In the genomic region with DNA sequence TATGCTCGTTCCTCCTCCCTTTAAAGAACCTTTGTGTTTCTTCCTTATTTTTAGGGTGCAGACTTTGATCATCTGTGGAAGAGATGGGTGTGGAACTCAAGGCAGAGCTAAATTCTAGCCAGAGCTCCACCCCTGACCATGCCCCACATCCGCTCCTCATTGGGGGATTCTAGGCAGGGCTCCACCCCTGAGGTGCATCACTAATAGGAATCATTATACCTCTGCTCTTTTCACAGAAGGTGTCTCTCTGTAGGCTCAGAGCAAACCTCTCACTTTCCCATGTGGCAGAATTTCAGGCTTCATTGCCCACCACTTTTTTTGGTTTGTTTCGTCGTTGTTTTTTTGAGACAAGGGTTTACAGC, we compare ENCODE assay signal across 9 mouse cellular contexts. TPM values are rescaled to one million over a fixed set of nuclear protein-coding genes. Genes with fewer than 3 reads are reported as not detected.
DNase-seq lines count a peak whose midpoint lies in the region; ATAC-seq lines count a peak whose summit lies in the region.
"Had no signal": no experiment of that assay in that cellular context is flagged by ENCODE, and none has a peak within 500 bp of the region (broad histone marks: within the 10 kb centered on the region; RNA-seq: fewer than 3 reads in every experiment).

No protein-coding gene starts in this region.

- peak overlapping the region; percentile 19; the same call in 1 of the 2 replicates for H3K27ac ChIP-seq in heart, embryonic 15.5 days
- no peak overlapping the region for H3K27ac ChIP-seq in heart, embryonic 11.5 days (ENCODE audit: low read depth, low read length)
- peak overlapping the region; percentile 53 for H3K27ac ChIP-seq in macrophage
- H3K27ac ChIP-seq: hindbrain, embryonic 15.5 days had no signal

- no peaks in the 10 kb centered on the region for H3K9me3 ChIP-seq in heart, embryonic 15.5 days (replicated peaks)
- no peaks in the 10 kb centered on the region for H3K9me3 ChIP-seq in heart, embryonic 11.5 days (replicated peaks; ENCODE audit: control insufficient read depth, low read length)
- H3K9me3 ChIP-seq: hindbrain, embryonic 15.5 days had no signal

- H3K4me2 ChIP-seq in heart, embryonic 15.5 days, result peak overlapping the region; percentile 41; the same call in 1 of the 2 replicates
- H3K4me2 ChIP-seq in heart, embryonic 11.5 days, result no peak overlapping the region; the same call in 1 of the 2 replicates

- peak; percentile 78 for DNase-seq in CD4-positive, CD25-positive, alpha-beta regulatory T cell, adult 2 months (ENCODE audit: low read depth, low spot score)
- DNase-seq in frontal cortex, postnatal 10 days (ENCODE audit: low spot score in 2 of 2), result no peak
- no peak for DNase-seq in layer of hippocampus, adult 11-12 months (ENCODE audit: low spot score)
- no peak for DNase-seq in right cerebral cortex, adult 2 months (ENCODE audit: low spot score in 2 of 2)

- no peak overlapping the region for H3K4me3 ChIP-seq in heart, embryonic 15.5 days
- no peak overlapping the region; the same call in 1 of the 2 replicates for H3K4me3 ChIP-seq in heart, embryonic 11.5 days (ENCODE audit: low read depth, low read length)
- H3K4me3 ChIP-seq in macrophage (ENCODE audit: inconsistent target), result peak overlapping the region; percentile 14; the same call in 1 of the 2 replicates

- H3K4me1 ChIP-seq in heart, embryonic 15.5 days (replicated peaks), result peaks cover 31% of the 10 kb centered on the region
- H3K4me1 ChIP-seq in heart, embryonic 11.5 days (ENCODE audit: control insufficient read depth, insufficient read depth, low read length), result peaks cover 28% of the 10 kb centered on the region

- ATAC-seq in heart, embryonic 15.5 days (replicated peaks; ENCODE audit: insufficient number of reproducible peaks, insufficient read depth, low FRiP score, low read depth), result no peak
- no peak for ATAC-seq in heart, embryonic 11.5 days (replicated peaks; ENCODE audit: insufficient number of reproducible peaks, low FRiP score, low TSS enrichment)
- ATAC-seq in erythroblast, adult 5-6 weeks (replicated peaks; ENCODE audit: low FRiP score, poor library complexity, severe bottlenecking), result peak; percentile 74

- 54% methylated on average over 4 of the region's 4 CpGs for WGBS in heart, embryonic 15.5 days
- whole genome bisulfite sequencing in heart, embryonic 11.5 days (ENCODE audit: insufficient replicate concordance), result 63% methylated on average over 4 of the region's 4 CpGs
- WGBS in macrophage (ENCODE audit: missing documents), result 14% methylated on average over 4 of the region's 4 CpGs

- H3K9ac ChIP-seq in heart, embryonic 15.5 days, result no peak overlapping the region
- no peak overlapping the region for H3K9ac ChIP-seq in heart, embryonic 11.5 days (ENCODE audit: low read depth, low read length)
- H3K9ac ChIP-seq: hindbrain, embryonic 15.5 days had no signal

- H3K36me3 ChIP-seq in heart, embryonic 15.5 days, result no peaks in the 10 kb centered on the region
- H3K36me3 ChIP-seq in heart, embryonic 11.5 days (ENCODE audit: control insufficient read depth, insufficient read depth, low read length), result no peaks in the 10 kb centered on the region
- no peaks in the 10 kb centered on the region for H3K36me3 ChIP-seq in macrophage (ENCODE audit: inconsistent target)
- H3K36me3 ChIP-seq: hindbrain, embryonic 15.5 days had no signal

- H3K27me3 ChIP-seq in heart, embryonic 15.5 days, result no peaks in the 10 kb centered on the region
- no peaks in the 10 kb centered on the region for H3K27me3 ChIP-seq in heart, embryonic 11.5 days (ENCODE audit: control insufficient read depth, insufficient read depth, low read length)
- H3K27me3 ChIP-seq: hindbrain, embryonic 15.5 days had no signal

- peaks cover 11% of the 10 kb centered on the region; the same call in 1 of the 2 replicates for H3K79me2 ChIP-seq in macrophage (ENCODE audit: inconsistent target)

RNA-seq across cellular contexts. Expression of a gene that starts 2.0 kb away (rescaled TPM):
- polyA plus RNA-seq in heart, embryonic 15.5 days (2015; fragmentation: Nextera tagmentation; extraction: Ambion mirVana), result 45.4 and 64.8 TPM in 2 replicates
- 37.6 and 47.0 TPM in 2 replicates for polyA plus RNA-seq in heart, embryonic 11.5 days (2014; fragmentation: Nextera tagmentation; extraction: Ambion mirVana)
- total RNA-seq in erythroblast, adult 5-6 weeks (2015; ENCODE audit: low replicate concordance), result 5.6 and 6.1 TPM in 2 replicates
- 5.6 and 11.4 TPM in 2 replicates for total RNA-seq in erythroblast, adult 5-6 weeks (2017; ENCODE audit: low replicate concordance)
- 10 to 100 TPM in 15 of 26 experiments, 1 to 10 TPM in 11; 1.8 to 28.3 (median 14.1) TPM for total RNA-seq in macrophage (2018; cell fraction: chromatin; rRNA removed)
- 10 to 100 TPM; 15.2 to 30.1 (median 24.2) TPM for total RNA-seq in macrophage (2018; cell fraction: cytosol; rRNA removed)
- total RNA-seq in macrophage (2018; cell fraction: nucleus; rRNA removed), result 10 to 100 TPM in 14 of 26 experiments, 1 to 10 TPM in 12; 4.9 to 21.9 (median 10.8) TPM
- polyA plus RNA-seq in macrophage (2018), result 16.9 to 26.0 TPM (median 21.9 TPM) in 3 replicates

RNA-seq across cellular contexts. Expression of a gene that starts 19.1 kb away (rescaled TPM):
- polyA plus RNA-seq in heart, embryonic 15.5 days (2015; fragmentation: Nextera tagmentation; extraction: Ambion mirVana), result 70.8 and 99.5 TPM in 2 replicates
- 62.1 and 68.8 TPM in 2 replicates for polyA plus RNA-seq in heart, embryonic 11.5 days (2014; fragmentation: Nextera tagmentation; extraction: Ambion mirVana)
- total RNA-seq in erythroblast, adult 5-6 weeks (2015; ENCODE audit: low replicate concordance), result 40.2 and 47.4 TPM in 2 replicates
- 28.4 and 40.8 TPM in 2 replicates for total RNA-seq in erythroblast, adult 5-6 weeks (2017; ENCODE audit: low replicate concordance)
- total RNA-seq in macrophage (2018; cell fraction: chromatin; rRNA removed), result 100 to 1,000 TPM in 1 of 26 experiments, 10 to 100 TPM in 22, 1 to 10 TPM in 3; 7.0 to 106 (median 37.3) TPM
- 100 to 1,000 TPM in 18 of 26 experiments, 10 to 100 TPM in 8; 59.8 to 198 (median 116) TPM for total RNA-seq in macrophage (2018; cell fraction: cytosol; rRNA removed)
- 100 to 1,000 TPM in 2 of 26 experiments, 10 to 100 TPM in 24; 19.5 to 123 (median 68.6) TPM for total RNA-seq in macrophage (2018; cell fraction: nucleus; rRNA removed)
- 75.7 to 134 TPM (median 82.8 TPM) in 3 replicates for polyA plus RNA-seq in macrophage (2018)

RNA-seq across cellular contexts. Expression of a gene that starts 36.2 kb away (rescaled TPM):
- polyA plus RNA-seq in heart, embryonic 15.5 days (2015; fragmentation: Nextera tagmentation; extraction: Ambion mirVana), result 78.2 and 112 TPM in 2 replicates
- 64.6 and 67.6 TPM in 2 replicates for polyA plus RNA-seq in heart, embryonic 11.5 days (2014; fragmentation: Nextera tagmentation; extraction: Ambion mirVana)
- total RNA-seq in erythroblast, adult 5-6 weeks (2015; ENCODE audit: low replicate concordance), result 25.5 and 25.6 TPM in 2 replicates
- total RNA-seq in erythroblast, adult 5-6 weeks (2017; ENCODE audit: low replicate concordance), result 28.2 and 28.9 TPM in 2 replicates
- 10 to 100 TPM; 21.1 to 94.3 (median 56.1) TPM for total RNA-seq in macrophage (2018; cell fraction: chromatin; rRNA removed)
- 10 to 100 TPM; 27.4 to 80.7 (median 43.5) TPM for total RNA-seq in macrophage (2018; cell fraction: cytosol; rRNA removed)
- total RNA-seq in macrophage (2018; cell fraction: nucleus; rRNA removed), result 10 to 100 TPM; 22.9 to 90.8 (median 48.4) TPM
- 66.6 to 78.0 TPM (median 74.8 TPM) in 3 replicates for polyA plus RNA-seq in macrophage (2018)

RNA-seq across cellular contexts. Expression of a gene that starts 43.0 kb away (rescaled TPM):
- 22.1 and 33.6 TPM in 2 replicates for polyA plus RNA-seq in heart, embryonic 15.5 days (2015; fragmentation: Nextera tagmentation; extraction: Ambion mirVana)
- 38.9 and 39.0 TPM in 2 replicates for polyA plus RNA-seq in heart, embryonic 11.5 days (2014; fragmentation: Nextera tagmentation; extraction: Ambion mirVana)
- 13.4 and 25.6 TPM in 2 replicates for total RNA-seq in erythroblast, adult 5-6 weeks (2015; ENCODE audit: low replicate concordance)
- 11.0 and 18.2 TPM in 2 replicates for total RNA-seq in erythroblast, adult 5-6 weeks (2017; ENCODE audit: low replicate concordance)
- total RNA-seq in macrophage (2018; cell fraction: chromatin; rRNA removed), result 10 to 100 TPM; 24.0 to 85.6 (median 50.0) TPM
- 10 to 100 TPM; 42.5 to 58.5 (median 53.2) TPM for total RNA-seq in macrophage (2018; cell fraction: cytosol; rRNA removed)
- total RNA-seq in macrophage (2018; cell fraction: nucleus; rRNA removed), result 10 to 100 TPM; 29.7 to 68.5 (median 43.5) TPM
- 34.5 to 48.6 TPM (median 44.2 TPM) in 3 replicates for polyA plus RNA-seq in macrophage (2018)

RNA-seq across cellular contexts. Expression of a gene that starts 43.2 kb away (rescaled TPM):
- 10.4 and 14.6 TPM in 2 replicates for polyA plus RNA-seq in heart, embryonic 15.5 days (2015; fragmentation: Nextera tagmentation; extraction: Ambion mirVana)
- polyA plus RNA-seq in heart, embryonic 11.5 days (2014; fragmentation: Nextera tagmentation; extraction: Ambion mirVana), result 8.2 and 8.5 TPM in 2 replicates
- total RNA-seq in erythroblast, adult 5-6 weeks (2015; ENCODE audit: low replicate concordance), result 8.6 and 9.8 TPM in 2 replicates
- total RNA-seq in erythroblast, adult 5-6 weeks (2017; ENCODE audit: low replicate concordance), result 1.3 and 2.2 TPM in 2 replicates
- total RNA-seq in macrophage (2018; cell fraction: chromatin; rRNA removed), result 10 to 100 TPM in 24 of 26 experiments, 1 to 10 TPM in 2; 6.5 to 49.9 (median 24.1) TPM
- total RNA-seq in macrophage (2018; cell fraction: cytosol; rRNA removed), result 1 to 10 TPM; 1.4 to 4.2 (median 2.3) TPM
- total RNA-seq in macrophage (2018; cell fraction: nucleus; rRNA removed), result 10 to 100 TPM in 15 of 26 experiments, 1 to 10 TPM in 11; 3.1 to 26.8 (median 11.3) TPM
- 1.9 to 5.5 TPM (median 2.3 TPM) in 3 replicates for polyA plus RNA-seq in macrophage (2018)
